Mouse (Mus musculus): ENCODE results near the gene Prokr2. TPM values are rescaled to one million over a fixed set of nuclear protein-coding genes. Genes with fewer than 3 reads are reported as not detected.
"Not testable (repeated sequence)": the region's sequence is repeated elsewhere in the genome, so short reads cannot be mapped to it uniquely, and the experiment has no call there.

The Prokr2 gene
- polyA plus RNA-seq, 1 experiment, result 0.01 TPM

DNA sequence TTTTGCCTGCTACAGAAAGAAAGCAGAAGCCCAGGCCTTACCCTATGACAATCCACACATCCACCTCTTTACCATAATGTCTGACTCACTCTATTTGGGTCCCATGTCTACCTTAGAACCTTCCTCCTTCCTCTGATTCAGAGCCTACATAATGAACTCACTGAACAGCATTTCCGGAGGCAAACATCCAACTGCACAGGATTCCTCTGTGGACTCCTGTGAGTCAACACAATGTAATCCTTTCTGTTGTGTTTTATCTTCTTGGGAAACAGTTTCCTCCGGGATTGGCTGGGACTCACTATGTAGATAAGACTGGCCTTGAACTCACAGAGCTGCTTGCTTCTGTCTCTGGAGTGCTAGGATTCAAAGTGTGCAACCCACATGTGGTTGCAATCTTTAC, 44.9 kb downstream of the Prokr2 start:
- peak; percentile 1 for DNase-seq (ENCODE audit: low read depth)

DNA sequence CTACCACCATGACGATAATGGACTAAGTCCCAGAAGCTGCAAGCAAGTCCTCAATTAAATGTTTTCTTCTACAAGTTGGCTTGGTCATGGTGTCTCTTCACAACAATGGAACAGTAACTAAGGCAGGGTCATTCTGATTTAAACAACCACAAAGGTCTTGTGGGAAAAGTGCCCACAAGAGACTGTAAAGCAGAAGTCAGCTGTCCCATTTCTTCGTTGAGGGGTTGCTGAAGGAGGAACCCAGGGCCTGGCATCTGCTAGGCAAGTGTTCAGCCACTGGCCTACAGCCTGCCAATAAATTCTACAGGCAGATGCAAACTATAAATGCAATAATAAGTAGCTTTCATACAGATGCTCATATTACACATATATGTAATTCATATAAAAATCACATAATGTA, 48.0 kb downstream of the Prokr2 start:
- DNase-seq (ENCODE audit: low read depth), result no peak

GRCm38 (mm10) chr2:132323541-132323940, 61.7 kb downstream of the Prokr2 start:
- DNase-seq (ENCODE audit: low read depth), result no peak

DNA sequence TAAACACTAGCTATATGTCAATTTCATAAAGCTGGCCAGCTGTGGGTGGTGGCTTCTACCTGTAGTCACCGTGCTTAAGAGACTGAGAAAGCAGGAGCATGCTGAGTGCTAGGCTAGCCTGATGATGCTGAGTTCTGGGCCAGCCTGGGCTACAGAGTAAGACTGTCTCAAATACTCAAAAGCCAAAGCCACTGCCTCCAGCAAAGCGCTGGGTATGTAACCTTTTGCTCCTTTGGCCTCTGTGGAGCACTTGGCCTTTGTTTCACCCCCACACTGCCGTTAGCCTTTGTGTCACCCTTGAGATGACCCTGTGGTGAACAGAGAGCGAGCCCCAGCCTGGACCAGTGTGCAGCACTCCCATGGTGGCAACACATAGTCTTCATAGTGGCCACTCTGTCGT, 64.7 kb downstream of the Prokr2 start:
- no peak for DNase-seq (ENCODE audit: low read depth)

DNA sequence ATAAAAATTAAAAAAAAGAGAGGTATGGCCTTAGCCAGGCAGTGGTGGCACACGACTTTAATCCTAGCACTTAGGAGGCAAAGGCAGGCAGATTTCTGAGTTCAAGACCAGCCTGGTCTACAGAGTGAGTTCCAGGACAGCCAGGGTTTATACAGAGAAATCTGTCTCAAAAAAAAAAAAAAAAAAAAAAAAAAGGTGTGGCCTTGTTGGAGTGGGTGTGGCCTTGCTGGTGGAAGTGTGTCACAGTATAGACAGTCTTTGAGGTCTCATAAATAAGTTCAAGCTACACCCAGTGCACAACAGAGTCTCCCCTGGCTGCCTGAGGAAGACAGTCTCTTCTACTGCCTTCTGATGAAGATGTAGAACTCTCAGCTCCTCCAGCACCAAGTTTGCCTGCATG, 68.1 kb downstream of the Prokr2 start:
- no peak for DNase-seq (ENCODE audit: low read depth)

DNA sequence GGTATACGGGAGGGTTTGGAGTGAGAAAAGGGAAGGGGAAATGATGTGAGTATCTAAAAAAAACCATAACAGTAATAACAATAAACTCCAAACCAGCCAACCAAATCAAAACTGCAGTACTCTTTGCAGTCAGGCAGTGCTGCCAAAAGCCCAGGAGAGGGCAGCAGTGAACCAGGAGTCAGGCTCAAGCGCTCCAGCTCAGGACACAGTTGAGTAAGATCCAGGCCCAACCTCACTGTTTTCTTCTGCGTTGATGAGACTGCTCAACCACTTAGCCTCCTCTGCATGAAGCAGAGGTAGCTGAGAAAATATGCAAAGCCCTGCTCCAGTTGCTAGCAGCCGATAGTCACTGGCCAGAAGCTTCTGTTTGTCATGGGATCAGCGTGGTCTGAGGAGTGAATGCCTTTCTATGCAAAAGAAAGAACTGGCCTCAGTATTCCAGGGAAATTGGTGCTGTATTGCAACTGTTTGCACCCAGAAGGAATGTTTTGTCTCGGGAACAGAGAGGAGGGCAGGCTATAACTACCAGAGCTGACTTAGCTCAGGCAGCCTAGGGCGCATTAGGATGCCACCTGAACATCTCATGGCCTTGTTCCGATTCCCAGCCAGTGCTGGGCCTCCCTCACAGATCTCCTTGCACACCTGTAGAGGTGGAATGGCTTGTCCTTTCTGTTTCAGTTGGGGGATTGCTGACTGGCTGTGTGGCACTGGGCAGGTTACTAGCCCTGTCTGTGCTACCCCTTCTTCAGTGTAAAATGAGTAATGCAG, 69.0 kb downstream of the Prokr2 start:
- no peak for DNase-seq (ENCODE audit: low read depth)

GRCm38 (mm10) chr2:132314057-132314456, 71.2 kb downstream of the Prokr2 start:
- DNase-seq (ENCODE audit: low read depth), result not testable (repeated sequence)

- DNase-seq (ENCODE audit: low read depth), result no peak
These were observed 71.7 kb downstream of the Prokr2 start for GRCm38 (mm10) chr2:132313568-132313967.

GRCm38 (mm10) chr2:132312616-132313015, 72.6 kb downstream of the Prokr2 start:
- DNase-seq (ENCODE audit: low read depth), result no peak

DNA sequence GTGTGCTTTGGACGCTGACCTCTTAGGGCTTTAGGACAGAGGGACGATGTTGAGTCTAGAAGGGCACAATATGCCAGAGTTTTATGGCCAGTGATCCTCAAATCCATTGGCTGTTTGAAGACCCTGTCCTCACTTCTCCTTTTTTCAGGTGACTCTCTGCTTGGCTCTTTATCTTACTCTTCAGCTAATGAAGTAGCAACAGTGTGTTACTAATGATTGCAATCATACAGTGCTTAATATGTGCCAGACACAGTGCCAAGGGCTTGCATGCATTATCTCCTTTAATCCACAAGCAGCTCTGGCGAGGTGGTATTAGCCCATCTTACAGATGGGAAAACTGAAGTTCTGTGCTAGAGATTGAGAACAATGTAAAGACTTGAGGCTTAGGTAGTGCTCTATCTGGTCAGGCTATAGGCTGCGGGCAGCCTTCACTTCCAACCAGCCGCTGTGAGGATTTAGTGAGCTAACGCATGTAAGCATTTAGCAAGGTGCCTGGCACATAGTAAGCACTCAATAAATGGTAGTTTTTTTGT, 75.8 kb downstream of the Prokr2 start:
- no peak for DNase-seq (ENCODE audit: low read depth)

DNA sequence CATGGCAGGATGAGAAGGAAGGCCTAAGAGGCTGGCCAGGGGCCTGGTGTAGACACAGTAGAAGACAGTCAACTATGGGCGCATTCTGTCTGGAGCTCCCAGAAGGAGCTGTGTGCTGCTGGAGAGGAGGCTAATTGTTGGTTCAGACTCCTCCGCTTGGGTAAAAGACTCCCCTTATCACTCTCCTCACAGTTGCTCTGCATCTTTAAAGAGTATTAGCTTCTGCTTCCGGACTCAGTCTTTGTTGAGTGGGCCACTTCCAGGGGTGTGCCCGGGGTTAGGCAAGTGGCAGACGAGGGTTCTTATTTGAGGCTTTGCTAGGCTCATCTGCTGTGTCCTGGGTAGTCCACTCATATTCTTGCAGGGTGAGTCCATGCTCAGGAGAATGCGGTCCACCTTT, 76.4 kb downstream of the Prokr2 start:
- DNase-seq (ENCODE audit: low read depth), result no peak

GRCm38 (mm10) chr2:132307213-132307843, 77.9 kb downstream of the Prokr2 start:
- DNase-seq (ENCODE audit: low read depth), result no peak

DNA sequence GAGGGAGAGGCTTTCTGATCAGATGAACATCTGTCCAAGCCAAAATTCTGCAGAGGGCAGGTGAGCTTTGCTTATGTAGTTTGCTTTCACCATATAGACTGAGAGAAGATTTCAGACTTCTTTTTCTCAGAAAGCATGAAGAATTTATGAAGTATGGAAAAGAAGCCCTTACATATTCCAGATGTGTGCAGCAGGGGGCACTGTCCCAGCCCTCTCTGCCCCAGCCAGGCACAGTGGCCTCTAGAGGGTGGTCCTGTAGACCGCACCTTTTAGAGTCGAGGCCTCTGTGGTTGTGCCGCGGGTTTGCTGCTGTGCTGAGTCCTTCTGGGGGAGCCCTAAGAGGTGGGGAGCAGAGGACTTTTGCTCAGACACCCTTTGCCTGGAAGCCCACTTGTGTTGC, 79.3 kb downstream of the Prokr2 start:
- no peak for DNase-seq (ENCODE audit: low read depth)

GRCm38 (mm10) chr2:132305165-132305564, 80.1 kb downstream of the Prokr2 start:
- no peak for DNase-seq (ENCODE audit: low read depth)

DNA sequence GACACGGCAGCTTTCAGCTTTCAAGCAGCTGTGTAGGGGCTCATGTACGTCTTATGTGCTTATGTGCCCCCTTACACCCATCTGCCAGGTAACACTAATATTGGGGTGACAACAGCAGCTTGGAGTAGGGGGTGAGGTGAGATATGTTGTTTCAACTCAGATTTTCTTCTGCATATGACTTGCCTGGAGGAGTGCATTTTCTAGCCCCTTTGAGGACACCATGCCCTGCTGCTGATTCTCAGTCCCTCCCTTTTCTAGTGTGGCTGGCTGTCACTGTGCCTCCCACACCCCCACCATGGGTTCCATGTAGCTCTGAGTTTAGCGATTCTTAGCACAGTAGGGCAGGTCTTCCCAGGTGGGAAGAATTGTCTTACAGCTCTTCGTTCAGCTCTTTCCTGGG, 83.8 kb downstream of the Prokr2 start:
- no peak for DNase-seq (ENCODE audit: low read depth)

GRCm38 (mm10) chr2:132298250-132298649, 87.0 kb downstream of the Prokr2 start:
- DNase-seq (ENCODE audit: low read depth), result no peak

DNA sequence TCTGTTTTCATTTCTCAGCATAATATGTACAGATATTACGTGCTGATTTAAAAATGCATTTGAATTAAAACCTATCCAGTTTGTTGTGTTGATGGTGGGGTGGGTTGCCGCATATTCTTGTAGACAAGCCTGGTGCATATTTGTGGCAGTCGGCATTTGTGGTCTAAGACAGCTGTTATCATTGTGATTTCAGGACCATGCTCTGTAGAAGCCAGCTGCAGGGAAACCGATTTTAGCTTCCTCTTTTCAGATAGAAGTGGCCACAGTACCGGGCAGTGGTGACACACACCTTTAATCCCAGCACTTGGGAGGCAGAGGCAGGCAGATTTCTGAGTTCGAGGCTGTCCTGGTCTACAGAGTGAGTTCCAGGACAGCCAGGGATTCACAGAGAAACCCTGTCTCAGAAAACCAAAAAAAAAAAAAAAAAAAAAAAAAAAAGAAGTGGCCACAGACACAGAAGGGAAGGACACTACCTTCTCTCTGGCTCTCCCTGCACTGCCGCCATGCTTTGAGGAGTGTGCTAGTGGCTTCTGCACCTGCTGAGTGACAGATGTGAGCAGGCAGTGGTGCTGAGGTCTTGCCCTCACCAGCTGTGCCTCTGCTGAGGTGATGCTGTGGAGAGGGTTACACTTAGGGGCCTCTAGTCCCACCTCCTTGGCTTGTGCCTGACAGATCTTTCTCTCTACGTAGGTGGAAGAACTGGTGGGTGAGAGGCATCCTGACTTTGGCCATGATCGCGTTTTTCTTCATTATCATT, 91.4 kb downstream of the Prokr2 start:
- DNase-seq (ENCODE audit: low read depth), result no peak

DNA sequence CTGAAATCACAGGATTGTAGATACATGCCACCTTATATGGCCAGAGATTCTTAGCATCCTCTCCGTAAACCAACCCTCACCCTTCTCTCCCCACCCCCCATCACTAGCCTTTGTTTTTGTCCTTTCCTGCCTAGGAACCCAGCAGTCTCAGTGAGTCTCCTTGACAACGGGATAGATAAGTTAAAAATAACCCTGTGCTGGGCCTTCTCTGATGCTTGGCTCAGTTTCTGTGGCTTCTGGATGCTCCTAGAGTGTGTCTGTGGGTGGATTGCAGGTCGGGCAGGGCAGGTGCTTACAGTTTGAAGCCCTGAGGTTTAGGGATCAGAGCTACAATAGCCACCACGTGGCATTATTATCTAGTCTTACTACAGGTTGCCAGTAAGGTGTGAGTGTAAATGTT, 93.2 kb downstream of the Prokr2 start:
- no peak for DNase-seq (ENCODE audit: low read depth)

DNA sequence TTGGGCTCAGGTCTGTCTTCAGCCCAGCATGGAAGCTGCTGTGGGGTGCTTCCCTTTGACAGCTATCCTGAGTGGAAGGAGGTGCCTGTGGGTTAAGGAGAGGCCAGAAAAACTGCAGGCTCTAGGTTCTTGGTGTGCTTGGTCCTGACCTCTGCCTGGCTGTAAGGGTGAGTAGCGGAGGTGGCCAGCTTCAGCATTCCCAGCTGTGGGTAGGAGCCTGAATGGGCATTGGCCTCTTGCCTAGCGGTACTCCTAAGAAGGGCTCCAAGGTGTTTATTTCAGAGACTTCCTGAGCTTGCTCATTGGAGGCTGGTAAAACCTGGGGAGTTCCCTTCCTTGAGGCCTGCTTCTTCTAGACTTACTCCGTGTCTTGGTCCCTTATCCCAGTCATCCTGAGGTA, 94.0 kb downstream of the Prokr2 start:
- no peak for DNase-seq (ENCODE audit: low read depth)

GRCm38 (mm10) chr2:132290808-132291207, 94.4 kb downstream of the Prokr2 start:
- no peak for DNase-seq (ENCODE audit: low read depth)

GRCm38 (mm10) chr2:132289213-132289612, 96.0 kb downstream of the Prokr2 start:
- not testable (repeated sequence) for DNase-seq (ENCODE audit: low read depth)
